Mouse (Mus musculus): ENCODE data around the gene Clec16a.

The Clec16a gene

DNA sequence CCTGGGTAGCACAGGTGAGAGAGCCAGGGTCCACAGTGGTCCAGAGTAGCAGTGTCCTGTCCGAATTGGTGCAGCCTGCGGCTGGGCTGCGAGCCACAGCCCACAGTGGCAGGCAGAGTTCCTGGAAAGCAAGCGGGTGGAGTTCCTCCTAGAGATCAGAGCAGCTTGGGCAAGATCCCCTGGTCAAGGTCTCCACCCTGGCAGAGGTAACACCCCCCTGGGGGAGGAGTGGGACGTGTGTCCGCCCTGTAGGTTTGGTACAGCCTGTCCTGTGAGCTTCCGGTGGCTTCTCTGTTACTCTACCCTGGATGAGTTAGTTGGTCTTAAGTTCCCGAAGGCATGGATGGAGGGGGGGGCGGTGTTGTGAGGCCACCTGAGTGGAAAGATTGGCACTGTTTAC is 223.7 kb downstream of the Clec16a start:
- no peak for DNase-seq (ENCODE audit: low spot score)

DNA sequence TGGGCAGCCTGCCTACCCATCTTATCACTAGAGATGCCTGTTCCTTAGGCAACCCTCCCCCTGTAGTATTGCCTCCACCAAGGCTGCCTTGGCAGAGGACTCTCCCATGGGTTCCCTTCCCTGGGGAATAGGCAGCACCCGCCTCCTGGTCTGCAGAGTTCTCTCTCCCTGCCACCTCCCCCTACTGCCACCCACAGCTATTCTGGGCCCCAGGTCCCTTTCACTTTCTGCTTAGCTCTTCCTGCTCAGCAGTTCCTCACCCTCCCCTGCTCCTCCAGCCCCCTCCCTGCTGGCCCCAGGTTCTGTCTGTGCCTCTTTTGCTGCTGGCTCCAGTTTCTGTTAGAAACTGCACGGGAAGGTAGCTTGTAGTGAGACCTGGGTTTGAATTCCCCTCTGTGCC is 224.5 kb downstream of the Clec16a start:
- DNase-seq (ENCODE audit: low spot score): no peak

DNA sequence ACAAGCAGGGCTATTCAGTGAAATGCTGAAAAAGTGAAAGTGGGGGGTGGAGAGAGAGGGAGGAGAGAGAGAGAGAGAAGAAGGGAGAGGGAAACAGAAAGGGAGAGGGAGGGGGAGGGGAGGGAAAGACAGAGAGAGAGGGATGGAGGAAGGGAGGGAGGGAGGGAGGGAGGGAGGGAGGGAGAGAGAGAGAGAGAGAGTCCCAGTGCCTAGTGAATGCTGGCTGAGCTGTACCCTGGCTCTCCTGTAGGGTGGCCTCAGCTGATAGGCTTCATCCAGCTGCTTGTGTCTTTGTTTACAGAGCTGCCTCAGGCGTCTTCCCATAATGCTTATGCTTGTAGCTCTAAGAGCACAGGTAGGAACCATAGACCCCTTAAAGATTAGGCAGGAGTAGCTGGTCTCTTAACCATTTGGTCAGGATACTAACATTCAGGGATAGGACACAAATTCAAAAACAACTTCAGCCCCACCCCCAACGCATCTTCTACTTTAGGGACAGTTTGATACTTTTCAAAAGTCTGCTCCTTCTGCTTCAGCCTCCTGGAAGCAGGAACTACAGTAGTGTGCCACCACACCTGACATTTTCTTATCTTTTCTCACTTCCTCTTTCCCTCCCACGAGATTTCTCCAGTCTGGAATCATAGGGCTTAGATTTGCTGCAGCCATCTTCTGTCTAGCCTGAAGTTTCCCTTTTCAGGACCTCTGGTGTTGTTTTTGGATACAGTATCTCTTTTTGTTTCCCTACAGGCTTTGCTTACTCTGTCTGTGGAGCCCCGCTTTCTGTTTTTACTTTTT is 225.6 kb downstream of the Clec16a start:
- DNase-seq (ENCODE audit: low spot score): no peak

DNA sequence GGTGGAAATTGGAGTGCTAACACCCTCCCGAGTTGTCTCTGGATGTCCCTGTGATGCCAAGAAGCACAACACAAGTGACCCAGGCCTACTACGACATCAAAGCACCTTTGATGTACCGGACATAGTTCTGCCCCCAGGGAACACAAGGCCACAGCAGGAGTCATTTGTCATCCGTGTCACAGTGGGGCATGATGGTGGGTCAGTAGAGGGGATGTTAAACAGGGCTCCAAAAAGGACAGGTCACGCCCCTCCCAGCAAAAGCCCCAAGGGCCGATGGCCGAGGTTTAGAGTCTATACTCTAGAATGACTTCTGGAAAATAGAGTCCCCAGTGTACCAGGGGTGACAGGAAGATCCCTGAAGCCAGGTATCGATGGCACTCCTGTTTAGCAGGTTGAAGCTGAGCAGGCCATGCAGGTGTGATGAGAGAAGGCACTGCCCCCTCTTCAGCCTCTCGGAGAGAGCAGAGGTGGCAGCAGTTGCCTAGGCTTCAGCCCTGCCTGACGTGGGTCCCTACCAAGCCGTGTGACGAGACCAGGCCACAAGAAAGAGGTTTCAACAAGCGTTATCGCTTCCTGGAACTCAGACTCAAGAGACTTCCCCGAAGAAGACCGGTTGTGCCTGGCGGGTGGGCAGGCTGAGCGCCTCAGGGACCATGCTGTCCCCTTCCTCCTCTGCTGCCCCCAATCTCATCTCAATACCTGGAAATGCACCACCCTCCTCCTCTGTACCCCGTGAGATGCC is 226.8 kb downstream of the Clec16a start:
- no peak for DNase-seq (ENCODE audit: low spot score)

DNA sequence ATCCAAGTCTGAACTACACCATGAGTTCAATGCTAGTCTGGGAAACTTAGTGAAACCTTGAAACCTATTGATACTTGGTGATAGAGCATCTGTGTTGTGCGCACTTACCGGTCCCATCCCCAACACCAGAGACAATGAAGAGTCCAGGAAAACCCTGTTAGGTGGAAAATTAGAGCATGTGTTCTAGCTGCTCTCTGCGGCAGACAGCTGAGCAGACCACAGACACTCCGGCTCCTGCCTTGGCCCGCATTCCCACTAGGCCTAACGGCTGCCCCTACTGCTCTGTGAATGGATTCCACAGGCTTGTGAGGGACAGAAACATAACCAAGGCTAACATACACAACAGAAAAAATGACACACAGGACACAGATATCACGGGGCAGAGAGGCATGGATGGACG is 228.4 kb downstream of the Clec16a start:
- no peak for DNase-seq (ENCODE audit: low spot score)

DNA sequence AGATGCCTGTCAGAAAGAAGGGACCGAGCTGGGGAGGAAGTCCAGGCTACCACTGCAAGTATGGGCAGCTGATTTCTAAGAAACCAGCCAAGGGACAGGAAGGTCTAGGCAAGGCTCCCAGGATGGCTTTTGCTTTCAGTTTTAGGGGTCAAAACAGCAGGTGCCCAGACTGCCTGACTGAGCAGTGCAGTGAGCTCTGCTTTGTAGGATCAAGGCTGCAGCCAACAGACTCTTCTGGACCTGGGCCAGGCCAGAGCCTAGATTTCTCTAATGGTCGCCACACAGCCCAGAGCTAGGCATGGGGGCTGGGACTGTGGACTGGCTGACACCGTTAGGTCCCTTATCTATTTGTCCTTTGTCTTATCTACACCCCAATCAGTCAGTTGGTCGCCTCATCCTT is 229.6 kb downstream of the Clec16a start:
- no peak for DNase-seq (ENCODE audit: low spot score)

DNA sequence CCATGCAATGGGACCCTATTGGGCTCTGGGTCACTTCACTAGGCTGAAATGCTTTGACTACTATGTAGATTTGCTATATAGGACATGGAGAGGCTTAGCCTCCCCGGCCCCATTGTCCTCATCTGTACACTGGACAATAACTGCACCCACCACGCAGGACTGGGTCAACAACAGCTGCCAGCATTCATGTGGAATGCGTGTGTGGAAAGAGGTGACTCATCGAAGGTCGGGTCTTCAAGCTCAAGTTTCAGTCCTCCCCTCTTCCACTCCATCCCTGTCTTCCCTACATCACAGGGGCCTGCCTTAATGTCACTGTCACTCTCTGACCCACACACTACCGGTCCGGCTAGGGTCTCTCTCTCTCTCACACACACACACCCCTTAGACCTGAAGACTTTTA is 231.2 kb downstream of the Clec16a start:
- no peak for DNase-seq (ENCODE audit: low spot score)

DNA sequence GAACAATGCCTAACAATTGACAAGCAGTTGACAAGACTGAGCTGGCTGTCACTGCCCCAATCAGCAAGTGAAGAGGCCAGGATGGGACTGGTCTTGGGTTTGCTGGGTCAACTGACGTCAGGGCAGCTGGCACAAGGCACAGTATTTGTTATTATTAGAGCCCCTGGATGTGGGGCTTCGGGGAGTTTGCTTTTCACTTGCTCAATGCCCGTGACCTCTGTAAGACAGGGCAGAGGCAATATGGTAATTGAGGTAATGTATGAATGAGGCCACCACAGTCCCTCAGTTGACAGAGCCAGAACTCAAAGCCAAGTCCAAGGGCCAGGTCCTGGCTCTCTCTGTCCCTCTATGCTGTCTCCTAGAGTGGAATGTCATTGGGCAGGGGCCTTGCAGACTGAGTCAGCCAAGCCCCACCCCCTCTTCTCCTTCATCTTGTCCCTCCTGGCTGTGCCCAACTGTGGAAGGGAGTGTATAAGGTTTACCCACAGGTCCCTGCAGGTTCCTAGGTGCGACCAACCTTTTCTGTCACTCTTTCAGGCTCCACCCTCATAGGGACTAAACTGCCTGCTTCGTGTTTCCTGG is 232.5 kb downstream of the Clec16a start:
- DNase-seq (ENCODE audit: low spot score): no peak

DNA sequence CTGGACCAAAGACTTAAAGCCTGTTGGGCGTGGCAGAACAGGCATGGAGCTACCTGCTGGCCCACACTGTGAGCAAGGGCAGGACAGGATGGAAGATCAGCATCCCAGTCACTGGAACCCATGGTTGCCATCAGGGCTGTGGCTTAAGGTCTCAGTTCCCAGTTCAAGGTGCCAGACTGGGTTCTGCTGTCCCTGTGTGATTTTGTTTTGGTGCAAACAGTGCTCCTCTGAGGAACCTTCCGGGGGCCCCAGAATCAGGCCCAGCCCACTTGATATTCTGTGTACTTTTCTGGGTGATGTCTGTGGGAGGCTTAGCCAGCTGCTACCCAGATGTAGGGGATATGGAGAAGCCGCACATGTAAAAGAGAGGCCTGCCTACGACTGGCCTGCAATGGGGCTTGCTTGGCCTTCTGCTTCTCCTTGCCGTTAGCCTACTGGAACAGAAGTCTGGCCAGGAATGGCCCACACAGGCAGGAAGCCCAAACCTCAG is 235.5 kb downstream of the Clec16a start:
- no peak for DNase-seq (ENCODE audit: low spot score)

DNA sequence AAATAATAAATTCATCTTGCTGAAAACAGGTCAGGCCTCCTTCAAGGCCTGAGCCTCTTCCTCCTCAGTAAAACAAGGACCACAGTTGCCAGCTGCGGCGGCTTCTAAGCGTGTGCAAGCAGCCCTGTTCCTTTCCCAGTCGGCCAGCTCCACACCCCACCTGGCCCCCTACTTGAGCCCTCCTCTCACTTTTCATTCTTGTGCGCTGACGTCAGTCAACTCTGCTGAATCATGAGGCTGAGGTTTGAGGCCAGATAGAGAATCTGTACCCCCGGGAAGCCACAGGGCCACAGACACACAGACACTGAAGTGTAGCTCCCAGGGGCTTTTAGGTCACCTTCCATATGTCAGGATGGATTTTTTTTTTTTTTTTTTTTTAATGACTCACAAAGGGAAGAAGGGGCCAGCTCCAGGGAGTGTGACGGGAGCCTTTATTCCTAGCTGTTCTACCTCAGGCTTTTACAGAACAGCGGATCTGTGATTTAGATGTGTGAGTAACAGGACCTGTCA is 236.8 kb downstream of the Clec16a start:
- no peak for DNase-seq (ENCODE audit: low spot score)

DNA sequence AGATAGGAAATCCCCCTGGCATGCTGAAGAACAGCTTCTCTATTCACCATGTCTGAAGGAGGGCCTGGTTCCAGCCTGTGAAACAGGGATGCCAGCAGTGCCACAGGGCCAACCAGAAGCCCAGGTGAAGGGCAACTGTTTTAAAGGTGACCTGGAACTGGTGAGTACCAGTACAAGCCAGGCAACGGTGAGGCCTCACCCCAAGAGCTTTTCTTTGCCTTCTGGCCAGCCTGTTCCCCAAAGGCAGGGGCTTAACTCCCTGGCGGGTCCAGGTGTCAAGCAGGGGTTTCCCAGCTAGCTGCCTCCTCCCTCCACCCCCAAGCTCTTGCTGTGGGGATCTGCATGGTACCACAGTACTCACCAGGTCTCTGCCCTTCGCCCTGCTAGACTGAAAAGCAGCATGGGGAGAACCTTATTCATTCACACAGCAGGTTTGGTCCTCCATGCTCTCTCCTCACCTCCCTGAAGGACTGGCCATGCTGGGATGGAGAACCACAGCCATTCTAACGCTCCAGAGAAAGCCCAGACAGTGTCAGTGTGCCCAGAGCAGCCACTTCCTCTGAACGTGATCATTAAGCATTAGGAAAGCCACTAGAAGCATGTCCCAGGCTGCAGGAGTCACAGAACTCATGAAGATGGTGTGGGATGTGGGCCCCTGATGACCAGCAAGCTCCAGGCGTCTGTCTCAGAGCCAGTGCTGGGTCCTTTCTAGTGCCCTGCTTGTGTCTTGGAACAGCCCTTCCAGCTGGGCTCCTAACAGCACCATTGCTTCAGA is 237.4 kb downstream of the Clec16a start:
- DNase-seq (ENCODE audit: low spot score): no peak

DNA sequence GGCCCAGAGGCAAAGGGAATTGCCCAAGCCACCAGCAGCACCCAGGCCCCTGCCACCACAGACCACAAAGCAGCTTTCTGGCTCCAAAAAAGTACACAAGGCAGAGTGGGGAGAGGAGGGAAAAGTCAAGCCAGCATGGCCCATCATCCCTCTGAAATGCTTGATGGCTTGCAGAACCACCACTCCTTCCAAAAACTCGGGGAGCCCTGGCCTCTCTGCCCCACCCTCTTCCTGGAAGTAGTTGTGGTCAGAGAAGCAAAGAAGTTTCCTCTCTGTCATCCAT is 238.0 kb downstream of the Clec16a start:
- no peak for DNase-seq (ENCODE audit: low spot score)

DNA sequence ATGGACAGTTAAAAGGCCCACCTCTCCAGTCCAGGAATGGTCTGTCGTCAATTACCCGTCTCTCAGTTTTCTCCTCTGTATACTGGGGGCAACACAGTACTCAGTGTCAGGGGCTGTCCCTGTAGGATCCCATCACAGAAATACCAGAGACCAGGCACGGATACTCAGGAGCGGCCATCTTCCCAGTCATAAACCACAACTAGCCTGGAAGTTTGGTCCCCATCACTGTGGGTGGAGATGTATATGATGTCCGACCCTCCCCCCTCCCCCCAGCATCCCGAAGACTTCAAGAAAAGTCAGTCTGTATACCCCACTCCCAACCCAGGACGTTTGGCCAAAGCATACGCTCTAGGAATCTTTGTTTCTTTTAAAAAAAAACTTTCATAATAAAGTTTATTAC is 238.3 kb downstream of the Clec16a start:
- DNase-seq (ENCODE audit: low spot score): no peak

DNA sequence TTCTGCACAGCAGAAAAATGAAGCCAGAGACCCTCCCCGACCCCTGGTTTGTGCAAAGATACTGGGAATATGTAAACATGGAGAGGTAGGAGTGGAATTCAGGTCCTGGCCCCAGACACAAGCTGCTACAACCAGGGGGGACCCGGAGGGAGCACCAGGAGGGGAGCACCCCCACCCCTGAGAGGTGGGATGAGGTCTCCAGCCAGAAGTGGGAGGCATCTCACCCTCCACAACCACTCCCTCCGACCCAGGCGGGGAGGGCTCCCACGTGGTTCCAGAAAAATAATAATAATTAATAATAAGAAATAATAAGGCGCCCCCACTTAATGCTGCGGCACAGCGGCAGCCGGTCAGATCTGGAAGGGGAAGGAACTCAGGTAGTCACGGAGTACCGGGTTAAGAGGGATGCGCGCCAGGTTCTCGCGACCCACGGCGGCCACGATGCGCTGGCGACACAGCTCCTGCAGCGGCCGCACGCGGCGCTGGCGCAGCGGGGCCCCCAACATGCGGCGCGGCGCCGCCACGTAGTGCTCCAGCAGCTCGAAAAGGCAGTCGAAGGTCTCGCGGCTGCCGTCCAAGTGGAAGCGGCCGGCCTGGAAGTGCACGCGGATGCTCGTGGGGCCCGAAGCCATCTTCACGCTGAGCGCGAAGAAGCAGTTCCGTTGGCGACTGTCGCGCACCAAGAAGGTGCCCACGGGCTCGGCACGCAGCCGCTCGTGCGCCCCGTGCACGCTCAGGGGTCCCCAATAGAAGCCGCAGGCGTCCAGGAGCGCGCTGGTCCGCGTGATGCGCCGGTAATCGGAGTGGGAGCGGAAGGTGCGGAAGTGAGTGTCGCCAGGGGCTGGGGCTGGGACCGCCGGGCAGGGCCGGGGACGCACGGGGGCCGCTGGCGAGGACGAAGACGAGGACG is 239.0 kb downstream of the Clec16a start:
- no peak for DNase-seq (ENCODE audit: low spot score)

DNA sequence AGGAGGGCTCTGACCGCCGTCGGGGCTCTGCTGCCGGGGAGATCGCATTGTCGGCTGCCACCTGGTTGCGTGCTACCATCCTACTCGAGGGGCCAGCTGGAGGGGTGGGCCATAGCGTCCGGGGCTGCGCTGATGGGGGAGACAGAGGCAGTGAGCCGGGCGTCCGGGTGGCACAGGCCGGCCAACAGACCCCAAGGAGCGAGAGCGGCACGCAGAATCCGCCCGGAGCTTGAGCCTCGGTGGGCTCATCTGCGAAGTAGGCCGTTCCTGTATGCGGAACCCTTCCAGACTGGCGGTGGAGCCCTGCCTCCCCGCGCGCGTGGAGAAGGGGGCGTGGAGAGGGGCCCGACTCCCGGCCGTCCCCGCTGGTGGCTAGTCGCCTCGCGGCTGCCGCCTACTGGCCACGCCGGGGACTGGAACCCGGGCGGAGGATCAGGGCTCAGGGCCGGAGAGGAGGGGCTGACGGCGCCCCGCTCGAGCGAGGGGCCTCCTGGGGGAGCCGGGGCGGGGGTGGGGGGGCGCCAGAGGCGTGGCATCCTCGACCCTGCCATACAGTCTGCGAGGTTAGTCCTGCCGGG is 239.7 kb downstream of the Clec16a start:
- peak; percentile 89 for DNase-seq (ENCODE audit: low spot score)

DNA sequence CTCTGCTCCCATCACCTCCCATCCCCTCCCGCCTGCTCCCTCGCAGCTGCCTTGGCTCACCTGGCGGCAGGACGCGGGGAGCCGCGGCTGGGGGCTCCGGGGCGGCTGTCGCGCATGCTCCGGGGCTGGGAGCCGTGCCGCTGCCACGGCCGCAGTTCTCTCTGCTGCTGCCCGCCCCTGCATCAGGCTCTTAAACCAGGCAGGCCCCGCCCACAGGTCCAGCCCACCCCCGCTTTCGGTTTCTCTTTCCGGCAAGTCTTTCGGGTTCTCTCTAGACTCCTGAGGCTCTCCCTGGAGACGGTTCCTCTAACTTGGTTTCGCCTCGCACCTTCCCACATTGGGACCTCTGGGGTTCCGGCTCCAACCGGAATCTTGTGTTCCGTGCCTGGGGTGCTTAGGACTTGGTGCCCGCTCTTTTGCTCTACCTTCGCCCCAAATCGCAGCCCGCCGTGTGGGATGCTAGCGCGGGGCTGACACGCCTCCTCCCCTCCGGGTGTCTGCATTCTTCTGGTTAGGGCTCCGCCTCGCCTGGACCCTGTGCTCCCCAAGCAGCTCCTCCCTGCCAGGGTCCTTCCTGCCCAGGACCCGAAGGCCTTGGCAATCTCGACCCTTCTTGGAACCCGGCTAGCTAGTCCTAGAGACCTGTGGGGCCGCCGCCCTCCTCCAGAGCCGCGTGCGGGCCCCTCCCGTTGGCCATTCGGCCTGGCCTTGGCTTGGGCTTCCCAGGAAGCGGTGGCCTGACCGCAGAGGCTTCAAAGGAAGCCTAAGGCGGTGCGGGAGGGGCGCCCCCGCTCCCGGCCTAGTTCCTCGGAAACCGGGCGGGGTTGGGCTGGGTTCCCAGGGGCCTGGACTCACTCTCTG is 240.5 kb downstream of the Clec16a start, which contains the start of gene Socs1:
TSS of gene Socs1 (minus strand) at position 166 of the 861 bp plus-strand sequence.
- peak; percentile 88 for DNase-seq (ENCODE audit: low spot score)

DNA sequence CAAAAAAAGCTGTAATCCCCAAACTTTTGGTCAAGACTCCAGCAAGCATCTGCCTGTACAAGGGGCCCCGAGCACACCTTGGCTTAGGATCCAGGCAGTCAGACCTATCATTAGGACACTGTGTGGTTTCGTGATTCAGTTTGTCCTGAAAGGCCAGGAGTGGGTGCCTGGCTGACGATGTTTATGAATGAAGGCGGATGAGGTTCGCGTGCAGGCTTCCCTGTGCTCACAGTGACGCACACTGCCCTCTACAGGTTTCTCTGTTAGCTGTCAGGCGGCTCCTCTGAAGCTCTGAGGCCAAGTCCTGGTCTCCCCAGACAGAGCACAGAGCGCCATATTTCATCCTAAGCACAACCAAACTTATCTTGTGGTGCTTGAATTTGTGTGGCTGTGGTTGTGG is 241.1 kb downstream of the Clec16a start:
- peak; percentile 85 for DNase-seq (ENCODE audit: low spot score)

DNA sequence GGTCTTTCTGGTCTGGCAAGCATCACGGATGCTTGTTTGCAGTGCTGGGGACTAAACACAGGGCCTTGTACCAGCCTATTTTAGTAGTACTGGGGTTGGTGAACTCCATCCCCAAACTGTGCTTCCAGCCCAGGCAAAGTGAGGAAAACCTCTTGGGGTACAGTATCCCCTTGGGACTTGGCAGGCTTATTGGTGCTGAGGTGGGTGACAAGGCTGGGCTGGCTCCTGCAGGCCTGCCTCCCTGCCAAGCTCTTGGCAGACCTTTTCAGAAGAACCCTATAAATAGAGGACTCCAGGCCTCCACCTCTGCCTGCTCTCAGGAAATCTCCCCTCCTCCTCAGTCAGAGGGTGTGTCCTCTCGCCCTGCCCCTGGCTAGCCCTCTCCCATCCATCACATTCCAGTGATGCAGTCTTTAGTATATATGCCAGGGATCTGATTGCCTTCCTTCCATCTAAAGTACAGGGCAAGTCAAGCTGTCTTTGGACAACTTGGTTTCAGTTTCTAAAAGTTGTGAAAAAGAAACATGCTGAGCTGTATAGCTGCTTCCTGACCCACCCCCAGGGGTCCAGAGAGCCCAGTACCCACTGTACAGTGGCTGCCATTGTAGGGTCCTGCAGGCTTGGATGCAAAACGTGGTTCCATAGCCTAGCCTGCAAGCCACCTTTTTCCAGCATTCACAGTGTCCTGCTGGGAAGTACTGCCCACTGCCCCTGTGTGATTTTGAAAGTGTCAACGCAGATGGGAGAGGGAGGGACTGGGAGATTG is 241.8 kb downstream of the Clec16a start:
- no peak for DNase-seq (ENCODE audit: low spot score)

DNA sequence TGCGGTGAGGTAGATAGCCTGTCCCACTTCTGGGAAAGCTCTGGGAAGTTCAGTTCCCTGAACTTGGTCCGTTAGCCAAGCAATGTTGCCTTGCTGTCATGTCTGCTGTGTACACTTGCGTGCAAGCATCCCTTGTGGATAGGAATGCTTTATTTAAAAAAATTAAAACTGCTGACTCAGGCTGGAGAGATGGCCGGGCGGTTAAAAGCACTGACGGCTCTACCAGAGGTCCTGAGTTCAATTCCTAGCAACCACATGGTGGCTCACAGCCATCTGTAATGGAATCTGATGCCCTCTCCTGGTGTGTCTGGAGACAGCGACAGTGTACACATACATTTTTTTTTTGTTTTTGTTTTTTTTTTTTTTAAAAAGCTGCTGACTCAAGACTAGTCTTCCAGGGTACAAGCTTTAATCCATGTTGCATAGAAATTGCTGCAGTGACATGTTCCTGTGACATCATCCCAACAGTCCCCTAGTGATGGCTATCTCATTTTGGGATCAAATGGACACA is 242.5 kb downstream of the Clec16a start:
- no peak for DNase-seq (ENCODE audit: low spot score)
